Mouse (Mus musculus) spleen, adult 2 months (tissue): ENCODE data around the gene Ten1.

ENCODE experiments used
- CTCF ChIP-seq: fragments of 200-500 bp; IDR thresholded peaks from 2 replicates; pipeline ENCODE4 v1.5.1; 2011; ENCODE audit warnings: mild to moderate bottlenecking, inconsistent platforms; ENCODE audit not compliant: insufficient read depth, insufficient read length, insufficient replicate concordance; ENCODE audit errors: extremely low read depth
- POLR2A ChIP-seq: fragments of 200-500 bp; IDR thresholded peaks from 2 replicates; pipeline ENCODE4 v1.6.1; 2011; ENCODE audit warnings: low read depth, low read length, inconsistent platforms

GRCm38 (mm10) chr11:116234901-116235300 lies 36.2 kb downstream of the Ten1 start:
- TF ChIP-seq POLR2A = no peak
- no peak for TF ChIP-seq CTCF
